In the genomic region with DNA sequence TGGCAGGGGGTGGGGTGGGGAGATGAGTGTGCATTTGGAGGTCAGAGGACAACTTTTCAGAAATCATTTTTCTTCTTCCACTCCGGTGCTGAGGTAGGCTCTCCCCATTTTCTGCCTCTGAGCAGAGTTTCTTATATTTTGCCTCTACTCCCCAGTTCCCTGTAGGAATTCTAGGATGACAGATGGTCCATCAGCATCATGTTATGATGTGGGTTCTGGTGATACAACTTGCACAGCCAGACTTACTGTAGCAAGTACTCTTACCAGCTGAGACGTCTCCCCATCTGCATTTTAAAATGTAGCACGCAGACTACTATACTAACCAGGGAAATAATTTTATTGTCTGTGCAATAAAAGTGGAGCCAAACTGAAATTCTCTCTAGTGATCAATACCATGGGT, we compare ENCODE assay signal across 19 mouse cellular contexts. TPM values are rescaled to one million over a fixed set of nuclear protein-coding genes. Genes with fewer than 3 reads are reported as not detected.
DNase-seq lines count a peak whose midpoint lies in the region; ATAC-seq lines count a peak whose summit lies in the region.
"Had no signal": no experiment of that assay in that cellular context is flagged by ENCODE, and none has a peak within 500 bp of the region (broad histone marks: within the 10 kb centered on the region; RNA-seq: fewer than 3 reads in every experiment).

No protein-coding gene starts in this region.

- no peak for DNase-seq in frontal cortex, postnatal 14 days (ENCODE audit: low spot score in 2 of 2)
- peak; percentile 9 to 15 for DNase-seq in layer of hippocampus, adult 8-10 months (ENCODE audit: low spot score in 2 of 2)
- no peak for DNase-seq in layer of hippocampus, postnatal 36 days
- peak; percentile 30 for DNase-seq in right cerebral cortex, adult 18-20 months
- DNase-seq in right cerebral cortex, postnatal 4 days, result no peak
- DNase-seq in Muller cell, postnatal 12 days (ENCODE audit: inconsistent ontology term), result no peak
- DNase-seq: adrenal gland, adult 8-10 months; adrenal gland, postnatal 25 days; cerebellum, adult 11 months; cerebellum, adult 2 months; cerebellum, adult 9-11 months; cerebellum, postnatal 25 days; gastrocnemius, postnatal 10 days; gastrocnemius, postnatal 36 days; heart, adult 11 months had no signal

- ATAC-seq in frontal cortex, adult (ENCODE audit: low TSS enrichment), result peak; percentile 95
- ATAC-seq: activated CD4-positive, CD25-positive, alpha-beta regulatory T cell, adult 4 months; CD4-positive, CD25-positive, alpha-beta regulatory T cell, adult 4 months; intestine, postnatal 0 days had no signal

RNA-seq across cellular contexts. Expression of a gene that starts 20.5 kb away (rescaled TPM):
- total RNA-seq in layer of hippocampus, adult 8-10 months (2022), result 1 to 10 TPM; 7.0 to 9.3 (median 8.0) TPM
- 1 to 10 TPM; 8.3 to 9.8 TPM for total RNA-seq in layer of hippocampus, postnatal 36 days (2021)

Comparison
In these comparisons a context has a peak if more than half of its experiments do, and no peak if none do; other contexts are left out.
1. DNase-seq: peak in layer of hippocampus, adult 8-10 months (2 of 2) and right cerebral cortex, adult 18-20 months (single experiment); none in frontal cortex, postnatal 14 days (0 of 2), layer of hippocampus, postnatal 36 days (0 of 2), right cerebral cortex, postnatal 4 days (single experiment) and Muller cell, postnatal 12 days (single experiment).